Comparison of ENCODE assay signal across 14 mouse cellular contexts in the genomic region with DNA sequence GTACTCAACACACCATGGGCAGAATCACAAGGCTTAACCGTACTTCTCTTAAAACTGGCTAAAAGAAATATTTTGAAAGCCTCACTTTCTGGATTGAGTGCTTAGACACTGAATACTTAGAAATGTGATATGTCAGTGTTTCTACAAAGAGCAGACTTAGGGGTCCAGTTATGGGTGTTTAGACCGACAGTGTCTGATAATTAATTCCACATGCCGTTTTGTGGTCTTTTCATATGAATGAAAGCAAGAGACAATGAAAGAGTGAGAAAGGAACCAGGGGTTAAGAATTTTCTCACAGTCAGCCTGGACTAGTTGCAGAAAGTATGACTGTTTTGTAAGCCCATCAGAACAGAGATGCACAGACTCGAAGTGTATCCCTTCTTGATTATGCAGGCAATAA.
"Had no signal": no experiment of that assay in that cellular context is flagged by ENCODE, and none has a peak within 500 bp of the region (broad histone marks: within the 10 kb centered on the region; RNA-seq: fewer than 3 reads in every experiment).

No protein-coding gene starts in this region.

- H3K4me2 ChIP-seq: limb, embryonic 13.5 days; liver, embryonic 13.5 days; midbrain, embryonic 11.5 days had no signal

- H3K4me1 ChIP-seq: liver, embryonic 13.5 days had no signal

- H3K4me3 ChIP-seq: limb, embryonic 13.5 days; liver, embryonic 13.5 days had no signal

- H3K27me3 ChIP-seq: limb, embryonic 13.5 days; liver, embryonic 13.5 days had no signal

- H3K36me3 ChIP-seq: limb, embryonic 13.5 days; liver, embryonic 13.5 days had no signal

- H3K27ac ChIP-seq: limb, embryonic 13.5 days; liver, embryonic 13.5 days had no signal

- H3K9me3 ChIP-seq: limb, embryonic 13.5 days; liver, embryonic 13.5 days had no signal

- H3K9ac ChIP-seq: limb, embryonic 13.5 days; liver, embryonic 13.5 days had no signal

- DNase-seq: kidney, postnatal 14 days; kidney, postnatal 4 days; left cerebral cortex, postnatal 4 days; liver, embryonic 13.5 days; lung, adult 2 months; lung, postnatal 14 days; lung, postnatal 4 days; midbrain, embryonic 14.5 days; right cerebral cortex, adult 18-20 months; right cerebral cortex, postnatal 14 days; right cerebral cortex, postnatal 4 days; thymus, postnatal 36 days had no signal
